Mouse (Mus musculus): ENCODE measurements at regions not wholly inside any gene's neighbourhood (a gene's known extent, or its start where the extent isn't known, plus 50 kb on each side); places are given as distances from the start of the nearest gene placed in this dataset.
"Not testable (repeated sequence)": the region's sequence is repeated elsewhere in the genome, so short reads cannot be mapped to it uniquely, and the experiment has no call there.

- no peaks in the 10 kb centered on the region for H3K36me3 ChIP-seq (replicated peaks)
- peaks cover 14% of the 10 kb centered on the region for H3K4me1 ChIP-seq
- no peak overlapping the region for H3K27ac ChIP-seq
- no peaks in the 10 kb centered on the region for H3K27me3 ChIP-seq (replicated peaks)
- H3K4me2 ChIP-seq: no peak overlapping the region
- no peak overlapping the region for H3K9ac ChIP-seq
- H3K9me3 ChIP-seq: no peaks in the 10 kb centered on the region
- H3K4me3 ChIP-seq: no peak overlapping the region
- no peak for ATAC-seq (replicated peaks)
Measured at GRCm38 (mm10) chr2:63706643-63707042, 391.2 kb downstream of the Fign start.

GRCm38 (mm10) chr2:63706183-63706582 is 391.7 kb downstream of the Fign start:
- no peak overlapping the region for H3K9ac ChIP-seq
- WGBS: 59% methylated on average over 3 of the region's 3 CpGs
- no peak overlapping the region for H3K4me2 ChIP-seq
- ATAC-seq (replicated peaks): no peak
- H3K27ac ChIP-seq: no peak overlapping the region
- no peaks in the 10 kb centered on the region for H3K36me3 ChIP-seq (replicated peaks)
- peaks cover 14% of the 10 kb centered on the region for H3K4me1 ChIP-seq
- H3K9me3 ChIP-seq: no peaks in the 10 kb centered on the region
- no peaks in the 10 kb centered on the region for H3K27me3 ChIP-seq (replicated peaks)
- no peak overlapping the region for H3K4me3 ChIP-seq

- H3K4me2 ChIP-seq: peak overlapping the region; percentile 69
- H3K27me3 ChIP-seq (replicated peaks): no peaks in the 10 kb centered on the region
- H3K4me1 ChIP-seq: peaks cover 14% of the 10 kb centered on the region
- peak overlapping the region; percentile 51 for H3K9ac ChIP-seq
- ATAC-seq (replicated peaks): peak; percentile 95
- no peaks in the 10 kb centered on the region for H3K36me3 ChIP-seq (replicated peaks)
- peak overlapping the region; percentile 59 for H3K27ac ChIP-seq
- H3K4me3 ChIP-seq: peak overlapping the region; percentile 38
- no peaks in the 10 kb centered on the region for H3K9me3 ChIP-seq
- under 1% methylated on average over 22 of the region's 22 CpGs for WGBS
Measured at GRCm38 (mm10) chr2:63702333-63703096, 395.3 kb downstream of the Fign start.

GRCm38 (mm10) chr2:63701861-63702260 is 396.0 kb downstream of the Fign start:
- H3K27ac ChIP-seq: 0 out of 2 replicates have a peak overlapping the region, but pooled peaks have one; percentile 59

GRCm38 (mm10) chr2:63700255-63700654 is 397.6 kb downstream of the Fign start:
- ATAC-seq (replicated peaks): peak; percentile 69; the same call in 1 of the 2 replicates
- Histone ChIP-seq H3K4me2 (no peak overlapping the region), H3K27ac (no peak overlapping the region), H3K9ac (no peak overlapping the region), H3K36me3 (replicated peaks) (no peaks in the 10 kb centered on the region), H3K4me3 (no peak overlapping the region), H3K9me3 (no peaks in the 10 kb centered on the region), H3K4me1 (peaks cover 14% of the 10 kb centered on the region), H3K27me3 (replicated peaks) (no peaks in the 10 kb centered on the region)
- 16% methylated on average over 3 of the region's 3 CpGs for WGBS

More at GRCm38 (mm10) chr2:63701861-63702260, 396.0 kb downstream of the Fign start:
- H3K4me2 ChIP-seq: peak overlapping the region; percentile 69
- no peaks in the 10 kb centered on the region for H3K9me3 ChIP-seq
- peak overlapping the region; percentile 51; the same call in 1 of the 2 replicates for H3K9ac ChIP-seq
- peaks cover 14% of the 10 kb centered on the region for H3K4me1 ChIP-seq
- peak overlapping the region; percentile 38 for H3K4me3 ChIP-seq
- ATAC-seq (replicated peaks): peak; percentile 61
- H3K36me3 ChIP-seq (replicated peaks): no peaks in the 10 kb centered on the region
- no peaks in the 10 kb centered on the region for H3K27me3 ChIP-seq (replicated peaks)
- WGBS: 22% methylated on average over 13 of the region's 13 CpGs

GRCm38 (mm10) chr2:63669700-63670099 is 428.1 kb downstream of the Fign start:
- H3K27me3 ChIP-seq (replicated peaks): no peaks in the 10 kb centered on the region
- H3K9ac ChIP-seq: no peak overlapping the region
- no peaks in the 10 kb centered on the region for H3K36me3 ChIP-seq (replicated peaks)
- 18% methylated on average over 3 of the region's 3 CpGs for WGBS
- H3K9me3 ChIP-seq: no peaks in the 10 kb centered on the region
- H3K4me3 ChIP-seq: no peak overlapping the region
- peaks cover 3% of the 10 kb centered on the region; the same call in 1 of the 2 replicates for H3K4me1 ChIP-seq
- no peak overlapping the region for H3K27ac ChIP-seq
- H3K4me2 ChIP-seq: no peak overlapping the region
- ATAC-seq (replicated peaks): peak; percentile 87

GRCm38 (mm10) chr2:63668784-63669183 is 429.1 kb downstream of the Fign start:
- H3K9me3 ChIP-seq: no peaks in the 10 kb centered on the region
- peaks cover 3% of the 10 kb centered on the region; the same call in 1 of the 2 replicates for H3K4me1 ChIP-seq
- H3K36me3 ChIP-seq (replicated peaks): no peaks in the 10 kb centered on the region
- no peaks in the 10 kb centered on the region for H3K27me3 ChIP-seq (replicated peaks)
- no peak overlapping the region for H3K27ac ChIP-seq
- no peak overlapping the region for H3K4me3 ChIP-seq
- H3K9ac ChIP-seq: no peak overlapping the region
- no peak overlapping the region for H3K4me2 ChIP-seq
- ATAC-seq (replicated peaks): 0 out of 2 replicates have a peak, but pooled peaks have one; percentile 18
- 48% methylated on average over 7 of the region's 7 CpGs for WGBS

GRCm38 (mm10) chr2:63659947-63660346 is 437.9 kb downstream of the Fign start:
- H3K27me3 ChIP-seq (replicated peaks); H3K36me3 ChIP-seq (replicated peaks); H3K4me1 ChIP-seq; H3K9me3 ChIP-seq; ATAC-seq (replicated peaks); H3K9ac ChIP-seq; H3K27ac ChIP-seq; H3K4me3 ChIP-seq; H3K4me2 ChIP-seq: not testable (repeated sequence)
- 99% methylated on average over 2 of the region's 2 CpGs for WGBS

Measured in midbrain, embryonic 15.5 days (tissue).